Mouse (Mus musculus): ENCODE measurements at regions not wholly inside any gene's neighbourhood (a gene's known extent, or its start where the extent isn't known, plus 50 kb on each side); places are given as distances from the start of the nearest gene placed in this dataset.

DNA sequence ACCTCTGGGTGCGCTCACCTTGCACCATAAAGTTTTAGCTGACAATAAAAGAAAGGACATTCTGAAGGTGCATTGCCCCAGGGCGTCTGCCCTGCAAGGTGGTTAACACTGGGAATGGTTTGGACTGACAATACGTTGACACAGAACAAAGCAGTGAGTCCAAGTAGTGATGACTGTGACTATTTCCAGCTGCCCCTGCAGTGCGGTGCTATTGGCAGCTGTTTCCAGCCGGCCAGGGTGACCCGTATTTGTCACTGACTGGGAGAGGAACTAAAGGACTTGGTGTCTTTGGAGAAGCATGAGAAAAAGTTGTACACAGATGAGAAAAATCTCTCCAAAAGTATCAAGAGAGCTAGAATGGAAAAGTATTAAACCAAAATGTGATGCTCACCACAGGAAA, 52.0 kb upstream of the Vtcn1 start:
- peak; percentile 50 for DNase-seq

DNA sequence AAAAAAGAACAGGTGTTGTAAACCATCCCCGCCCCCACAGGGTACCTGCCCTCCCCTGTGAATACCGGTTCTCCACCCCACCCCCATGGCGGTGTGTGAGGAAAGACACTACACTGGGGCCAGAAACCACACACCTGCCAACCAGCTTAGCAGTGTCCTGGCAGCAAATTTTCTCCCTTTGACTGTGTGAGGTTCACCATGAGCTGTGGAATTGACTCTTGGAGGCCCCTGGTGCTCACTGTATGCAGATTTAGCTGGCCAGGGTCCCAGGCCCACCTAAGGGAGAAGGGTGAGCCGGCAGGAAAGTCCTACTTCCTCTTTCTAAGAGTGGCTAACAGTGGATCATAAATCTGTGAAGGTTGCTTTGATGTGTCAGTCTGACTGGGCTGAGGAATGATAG, 53.9 kb upstream of the Vtcn1 start:
- no peak for DNase-seq

GRCm38 (mm10) chr3:100770841-100771240, 54.4 kb upstream of the Vtcn1 start:
- DNase-seq: no peak

DNA sequence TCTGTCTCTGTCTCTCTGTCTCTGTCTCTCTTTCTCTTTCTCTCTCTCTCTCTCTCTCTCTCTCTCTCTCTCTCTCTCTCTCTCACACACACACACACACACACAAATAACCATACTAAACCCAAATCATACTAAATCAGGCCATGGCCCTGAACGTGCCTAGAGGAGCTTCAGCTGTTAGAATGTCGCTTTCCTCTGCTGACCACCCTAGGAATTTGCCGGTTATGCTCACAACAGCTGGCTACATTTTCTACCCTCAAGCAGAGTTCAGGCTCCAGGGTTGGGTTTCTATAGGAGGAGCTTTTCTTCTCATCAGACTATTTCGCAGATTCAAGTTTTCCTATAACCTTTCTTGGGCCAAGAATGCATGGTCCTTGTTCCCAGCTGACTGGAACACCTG, 56.1 kb upstream of the Vtcn1 start:
- no peak for DNase-seq

DNA sequence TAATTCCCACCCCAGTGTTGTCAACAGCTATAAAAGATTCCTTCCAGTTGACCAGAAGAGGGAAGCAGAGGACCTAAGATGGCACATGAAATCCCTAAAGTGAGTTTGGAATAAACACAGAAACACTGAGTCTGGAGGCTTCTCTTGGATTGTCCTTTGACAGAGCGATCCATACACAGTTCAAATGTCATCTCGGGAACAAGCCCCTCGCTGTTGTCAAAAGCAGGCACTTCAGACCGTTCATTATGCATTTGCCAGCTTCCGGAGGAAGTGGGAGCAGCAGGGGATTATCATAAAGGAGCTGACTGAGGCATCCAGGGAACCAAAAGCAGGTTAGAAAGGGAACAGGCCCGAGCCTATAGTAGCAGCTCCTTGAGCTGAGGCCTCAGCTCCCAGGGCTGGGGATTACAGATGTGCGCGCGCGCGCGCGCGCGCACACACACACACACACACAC, 57.1 kb upstream of the Vtcn1 start:
- DNase-seq: no peak

DNA sequence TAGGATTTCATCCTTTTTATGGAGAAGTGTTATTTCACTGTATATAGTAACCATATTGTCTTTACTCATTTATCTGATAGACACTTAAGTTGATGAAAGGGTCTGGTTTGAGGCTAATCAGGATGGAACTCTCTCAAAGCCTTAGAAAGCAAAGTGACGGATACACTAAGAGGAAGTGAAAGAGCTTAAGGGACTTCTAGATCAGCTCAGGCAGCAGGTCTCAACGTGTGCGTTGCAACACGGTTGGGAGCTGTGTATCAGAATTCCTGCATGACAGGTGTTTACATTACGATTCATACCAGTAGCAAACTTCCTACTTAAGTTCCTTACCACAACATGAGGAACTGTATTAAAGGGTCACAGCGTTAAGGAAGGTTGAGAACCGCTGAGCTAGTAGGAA, 59.9 kb upstream of the Vtcn1 start:
- DNase-seq: no peak

DNA sequence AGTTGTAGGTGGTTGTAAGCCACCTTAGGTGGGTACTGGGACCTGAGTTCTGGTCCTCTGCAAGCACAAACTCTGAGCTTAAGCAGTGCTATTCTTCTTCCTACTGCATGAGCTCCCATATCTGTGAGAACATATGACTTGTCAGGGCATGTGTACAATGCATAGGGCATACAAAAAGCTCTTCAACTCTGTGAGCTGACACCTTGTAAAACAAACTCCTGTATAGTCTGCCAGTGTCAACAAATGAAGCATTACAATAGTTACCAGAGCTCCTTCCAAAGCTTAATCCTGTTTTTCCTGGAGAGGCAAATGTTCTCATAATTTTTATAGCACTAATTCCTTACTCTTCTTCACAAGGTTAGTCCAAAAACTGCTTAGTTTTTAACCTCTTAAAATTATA, 62.4 kb upstream of the Vtcn1 start:
- no peak for DNase-seq

- DNase-seq: no peak
Observed at GRCm38 (mm10) chr3:100759091-100759941, 65.9 kb upstream of the Vtcn1 start.

DNA sequence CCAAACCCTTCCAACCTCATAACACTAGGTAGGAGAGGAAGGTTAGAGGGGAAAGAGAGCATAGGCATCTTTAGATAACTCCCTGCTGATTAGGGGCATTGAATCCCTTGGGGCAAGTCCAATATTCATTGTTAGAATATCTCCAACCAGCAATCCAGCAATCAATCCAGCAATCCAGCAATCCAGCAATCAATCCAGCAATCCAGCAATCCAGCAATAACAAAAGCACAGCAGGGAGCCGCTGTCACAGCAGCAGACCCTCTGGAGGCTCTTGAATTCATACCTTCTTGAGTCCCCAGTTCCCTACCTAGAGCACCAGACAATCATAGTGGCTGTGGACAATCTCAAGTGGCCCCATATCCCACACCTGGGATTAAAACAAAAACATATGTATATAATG, 69.4 kb upstream of the Man1a2 start:
- no peak for DNase-seq

DNA sequence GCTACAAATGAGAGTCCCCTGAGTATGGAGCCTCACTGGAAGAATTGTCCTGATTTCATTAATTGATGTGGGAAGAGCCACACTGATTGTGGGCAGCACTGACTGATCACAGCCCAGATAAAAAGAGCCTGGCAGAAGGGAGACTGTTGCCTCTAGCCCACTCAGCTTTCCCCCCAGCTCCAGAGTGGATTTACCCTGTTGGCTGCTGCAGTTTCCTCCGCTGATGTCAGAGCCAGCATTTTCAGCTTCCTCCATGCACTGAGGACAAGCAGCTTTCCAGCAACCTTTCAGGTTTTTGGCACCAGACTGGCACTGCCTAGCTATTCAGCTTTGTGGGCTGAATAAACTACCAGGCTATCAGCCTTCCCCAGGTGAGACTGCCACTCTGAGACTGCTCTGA, 65.9 kb upstream of the Man1a2 start:
- no peak for DNase-seq

DNA sequence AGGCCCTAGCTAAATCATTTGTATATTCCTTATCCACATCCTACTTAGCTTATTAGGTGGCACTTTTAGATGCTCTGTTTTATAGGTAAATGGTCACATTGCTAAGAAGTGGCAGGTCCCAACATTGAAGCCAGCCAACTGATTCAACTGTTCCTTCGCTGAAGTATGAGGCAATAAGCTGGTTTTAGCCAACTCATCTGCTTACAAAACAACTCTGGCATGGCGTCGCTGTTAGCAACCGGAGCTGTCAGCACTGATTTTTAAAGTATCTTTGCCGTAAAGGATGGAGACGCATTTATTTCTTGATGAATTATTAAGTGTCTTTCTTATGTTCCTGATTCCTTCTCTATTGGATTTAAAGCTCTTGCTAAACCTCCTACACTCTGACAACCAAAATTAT, 63.4 kb upstream of the Man1a2 start:
- DNase-seq: no peak

- no peak for DNase-seq
Observed at GRCm38 (mm10) chr3:100748309-100748691, 63.0 kb upstream of the Man1a2 start.

GRCm38 (mm10) chr3:100747421-100748308, 62.4 kb upstream of the Man1a2 start:
- peak; percentile 53 for DNase-seq

DNA sequence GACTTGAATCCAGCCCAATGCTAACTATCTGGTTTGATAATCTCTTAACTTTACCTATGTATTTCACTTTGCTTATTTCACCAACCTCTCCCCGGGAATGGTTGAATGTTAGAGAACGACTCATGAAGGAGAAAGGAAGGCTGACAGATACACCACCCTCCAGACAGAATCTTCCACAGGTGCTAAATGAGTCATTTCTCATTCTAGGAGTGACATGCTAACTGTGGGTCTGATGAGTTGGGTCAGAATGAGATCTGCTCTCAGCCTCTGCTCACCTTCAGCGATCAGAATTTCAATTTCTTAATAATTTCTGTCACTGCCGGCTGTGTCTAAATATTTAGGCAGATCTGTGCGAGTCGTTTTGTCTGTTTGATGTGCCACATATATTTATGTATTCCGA, 52.4 kb upstream of the Man1a2 start:
- no peak for DNase-seq

GRCm38 (mm10) chr3:100736539-100736938, 51.2 kb upstream of the Man1a2 start:
- no peak for DNase-seq

All from heart, postnatal 4 days (tissue).